In genomic region chr2:122378421-122379291, GRCm38 (mm10) we compare ENCODE assay signal across 8 mouse cellular contexts. TPM values are rescaled to one million over a fixed set of nuclear protein-coding genes. Genes with fewer than 3 reads are reported as not detected.
DNase-seq lines count a peak whose midpoint lies in the region; ATAC-seq and TF ChIP-seq lines count a peak whose summit lies in the region.

No protein-coding gene starts in this region.

- H3K36me3 ChIP-seq in forebrain, embryonic 14.5 days (ENCODE audit: control insufficient read depth, insufficient read depth, low read length): no peaks in the 10 kb centered on the region
- H3K36me3 ChIP-seq in intestine, postnatal 0 days (ENCODE audit: control insufficient read depth, insufficient read depth): no peaks in the 10 kb centered on the region

- peaks cover 3% of the 10 kb centered on the region for H3K4me1 ChIP-seq in bone marrow macrophage, adult 2 months (ENCODE audit: control insufficient read depth, insufficient read depth, low read length)
- H3K4me1 ChIP-seq in forebrain, embryonic 14.5 days (ENCODE audit: control insufficient read depth, insufficient read depth, low read length): no peaks in the 10 kb centered on the region
- H3K4me1 ChIP-seq in intestine, postnatal 0 days (replicated peaks; ENCODE audit: control insufficient read depth, insufficient read depth, low read length): no peaks in the 10 kb centered on the region

- peak overlapping the region; percentile 39 for H3K4me3 ChIP-seq in bone marrow macrophage, adult 2 months (ENCODE audit: insufficient read depth, low read length)
- peak overlapping the region; percentile 52 for H3K4me3 ChIP-seq in forebrain, embryonic 14.5 days (ENCODE audit: low read depth, low read length)
- H3K4me3 ChIP-seq in intestine, postnatal 0 days (ENCODE audit: low read depth, low read length): peak overlapping the region; percentile 76

- no peaks in the 10 kb centered on the region for H3K27me3 ChIP-seq in forebrain, embryonic 14.5 days (replicated peaks; ENCODE audit: control insufficient read depth, insufficient read depth, low read length)
- no peaks in the 10 kb centered on the region for H3K27me3 ChIP-seq in intestine, postnatal 0 days (replicated peaks; ENCODE audit: control insufficient read depth, insufficient read depth, low read length)

- no peak overlapping the region for H3K27ac ChIP-seq in bone marrow macrophage, adult 2 months (ENCODE audit: insufficient read depth, low read depth, low read length)
- H3K27ac ChIP-seq in forebrain, embryonic 14.5 days (ENCODE audit: low read depth, low read length): peak overlapping the region; percentile 92; the same call in 1 of the 2 replicates
- no peak overlapping the region for H3K27ac ChIP-seq in intestine, postnatal 0 days (ENCODE audit: low read depth, low read length)

- no peak for ATAC-seq in forebrain, embryonic 14.5 days
- ATAC-seq in intestine, postnatal 0 days: no peak

- DNase-seq in heart, adult 18-20 months: peak; percentile 54 to 69
- DNase-seq in heart, postnatal 25 days (ENCODE audit: low spot score): no peak
- peak; percentile 85 for DNase-seq in forebrain, embryonic 14.5 days (ENCODE audit: low spot score)
- DNase-seq in lung, adult 18-20 months: peak; percentile 35 to 63
- DNase-seq in retina, postnatal 1 day: peak; percentile 79
- no peak for DNase-seq in T-cell, adult 2 months (ENCODE audit: low spot score)

- H3K4me2 ChIP-seq in forebrain, embryonic 14.5 days (ENCODE audit: low read length): peak overlapping the region; percentile 46
- H3K4me2 ChIP-seq in intestine, postnatal 0 days (replicated peaks; ENCODE audit: low read depth): peak overlapping the region; percentile 64

- no peaks in the 10 kb centered on the region for H3K9me3 ChIP-seq in forebrain, embryonic 14.5 days (replicated peaks; ENCODE audit: control insufficient read depth, low read length)
- no peaks in the 10 kb centered on the region for H3K9me3 ChIP-seq in intestine, postnatal 0 days (ENCODE audit: control insufficient read depth)

- intact Hi-C loops in heart, postnatal 25 days (cut with DNase I): loop anchor here (2.0 to 10.0 kb wide), 4 partner anchors 88 to 1034 kb away; partner anchors contain the start of genes Ell3 and Serf2

- no peak for TF ChIP-seq CTCF in bone marrow macrophage, adult 2 months (IDR thresholded peaks at IDR 0.05; ENCODE audit: low read depth, low read length)
- peak; percentile 79 for TF ChIP-seq CTCF in intestine, postnatal 0 days (IDR thresholded peaks at IDR 0.05; ENCODE audit: low read depth)

- no peak overlapping the region; the same call in 1 of the 2 replicates for H3K9ac ChIP-seq in forebrain, embryonic 14.5 days (ENCODE audit: low read length)
- H3K9ac ChIP-seq in intestine, postnatal 0 days (ENCODE audit: low read depth, low read length): peak overlapping the region; percentile 59; the same call in 1 of the 2 replicates

- TF ChIP-seq POLR2A in bone marrow macrophage, adult 2 months (IDR thresholded peaks at IDR 0.05; ENCODE audit: borderline replicate concordance, low read depth, low read length): no peak

- 21% methylated on average over 8 of the region's 8 CpGs for WGBS in forebrain, embryonic 14.5 days
- WGBS in intestine, postnatal 0 days: 19% methylated on average over 8 of the region's 8 CpGs

RNA-seq across cellular contexts. Expression of gene Shf, which starts 9.7 kb away (rescaled TPM):
- 1 to 10 TPM; 5.1 to 5.3 TPM for total RNA-seq in heart, adult 18-20 months (2021)
- total RNA-seq in heart, postnatal 25 days (2021): 1 to 10 TPM; 3.7 to 6.6 TPM
- 2.6 TPM in 2 replicates for polyA plus RNA-seq in bone marrow macrophage, adult 2 months (2012; ENCODE audit: insufficient read depth, insufficient read length, missing spikeins)
- 9.7 and 12.4 TPM in 2 replicates for polyA plus RNA-seq in forebrain, embryonic 14.5 days (2014; fragmentation: Nextera tagmentation; extraction: Ambion mirVana)
- polyA plus RNA-seq in intestine, postnatal 0 days (2015; fragmentation: Nextera tagmentation; extraction: Ambion mirVana): 1.8 and 2.0 TPM in 2 replicates

RNA-seq across cellular contexts. Expression of gene Slc28a2, which starts 47.6 kb away (rescaled TPM):
- total RNA-seq in heart, adult 18-20 months (2021): 10 to 100 TPM; 19.7 to 26.3 TPM
- 10 to 100 TPM; 18.8 to 23.8 TPM for total RNA-seq in heart, postnatal 25 days (2021)
- polyA plus RNA-seq in bone marrow macrophage, adult 2 months (2012; ENCODE audit: insufficient read depth, insufficient read length, missing spikeins): 22.4 and 29.6 TPM in 2 replicates
- not detected in 2 replicates for polyA plus RNA-seq in forebrain, embryonic 14.5 days (2014; fragmentation: Nextera tagmentation; extraction: Ambion mirVana)
- 67.7 and 75.5 TPM in 2 replicates for polyA plus RNA-seq in intestine, postnatal 0 days (2015; fragmentation: Nextera tagmentation; extraction: Ambion mirVana)

Comparison
In these comparisons a context has a peak if more than half of its experiments do, and no peak if none do; other contexts are left out.
1. DNase-seq: peak in heart, adult 18-20 months (2 of 2), forebrain, embryonic 14.5 days (single experiment), lung, adult 18-20 months (2 of 2) and retina, postnatal 1 day (single experiment); none in heart, postnatal 25 days (single experiment) and T-cell, adult 2 months (single experiment).
2. RNA of gene Slc28a2, which starts 47.6 kb away (polyA plus RNA-seq): 67.7 to 75.5 TPM in intestine, postnatal 0 days and 22.4 to 29.6 TPM in bone marrow macrophage, adult 2 months; not detected in forebrain, embryonic 14.5 days; every median in the first group is over 10 times any median in the second.
3. Peak in every context shown above with its lines, with median percentiles within 50 percentile points of each other: H3K4me3 ChIP-seq.